Mouse (Mus musculus) megakaryocyte, embryonic 14.5 days (primary cell): ENCODE measurements around the gene Hdac1. TPM values are rescaled to one million over a fixed set of nuclear protein-coding genes. Genes with fewer than 3 reads are reported as not detected.

Experiments
- H3K27me3 ChIP-seq: replicated peaks from 2 replicates; pipeline ENCODE3; 2012; ENCODE audit warnings: inconsistent platforms
- H3K36me3 ChIP-seq: replicated peaks from 2 replicates; pipeline ENCODE3; 2012; ENCODE audit warnings: low read length, inconsistent platforms, mixed read lengths
- H3K4me1 ChIP-seq: 2 replicates; pipeline ENCODE4 v1.6.1; 2012; ENCODE audit warnings: inconsistent platforms
- H3K4me3 ChIP-seq: replicated peaks from 2 replicates; pipeline ENCODE3; 2012; ENCODE audit warnings: moderate library complexity, mild to moderate bottlenecking, inconsistent platforms
- H3K9me3 ChIP-seq: 2 replicates; pipeline ENCODE4 v1.6.1; 2012; ENCODE audit warnings: inconsistent platforms
- FLI1 ChIP-seq: IDR thresholded peaks from 2 replicates; pipeline ENCODE4 v1.6.1; 2012; ENCODE audit warnings: low read length, inconsistent platforms, mixed read lengths
- GATA1 ChIP-seq: IDR thresholded peaks from 3 replicates; pipeline ENCODE4 v1.6.1; 2012; ENCODE audit warnings: mixed read lengths, low read length, inconsistent platforms, borderline replicate concordance
- polyA plus RNA-seq: library from polyadenylated mRNA; stranded (reverse); fragments of >175 nt; gene quantifications from 2 replicates; pipeline ENCODE4 v1.2.3, GENCODE M21; 2012; ENCODE audit warnings: low replicate concordance; ENCODE audit not compliant: insufficient read depth

Gene Hdac1
- 6.0 and 38.0 TPM in 2 replicates for polyA plus RNA-seq

DNA sequence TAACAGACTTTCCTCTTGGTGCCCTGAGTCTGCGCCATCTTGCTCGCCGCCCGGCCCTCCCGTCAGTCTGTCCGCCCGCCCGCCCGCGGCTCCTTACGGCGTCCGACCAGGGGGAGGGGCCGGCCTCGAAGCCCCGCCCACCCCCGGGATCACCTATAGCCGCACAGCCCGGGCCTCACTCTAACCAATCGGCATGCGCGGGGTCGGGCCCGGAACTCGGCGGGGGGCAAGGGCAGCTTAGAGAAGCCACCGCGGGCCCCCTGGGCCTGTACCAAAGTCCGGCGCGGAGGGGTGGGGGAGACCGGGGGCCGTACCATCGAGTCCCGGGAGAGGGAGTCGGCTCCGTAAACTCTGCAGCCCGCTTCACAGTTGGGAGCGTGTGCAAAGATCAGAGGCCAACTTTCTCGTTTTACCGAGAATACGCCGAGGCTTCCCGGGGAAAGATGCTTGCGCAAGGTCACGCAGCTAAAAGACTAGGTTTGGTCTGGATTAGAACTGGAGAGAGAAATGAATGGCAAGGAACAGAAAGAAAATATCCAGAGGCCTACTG is at the start of gene Hdac1:
Gene Hdac1, minus strand, starts transcription at position 122 of the 550 bp plus-strand sequence.
- Histone ChIP-seq H3K9me3 (no peaks in the 10 kb centered on the region), H3K36me3 (peaks cover 23% of the 10 kb centered on the region), H3K27me3 (no peaks in the 10 kb centered on the region), H3K4me3 (peak within 1 kb of the TSS; percentile 98), H3K4me1 (peaks cover 38% of the 10 kb centered on the region)
- TF ChIP-seq FLI1 (no peak), GATA1 (no peak)

DNA sequence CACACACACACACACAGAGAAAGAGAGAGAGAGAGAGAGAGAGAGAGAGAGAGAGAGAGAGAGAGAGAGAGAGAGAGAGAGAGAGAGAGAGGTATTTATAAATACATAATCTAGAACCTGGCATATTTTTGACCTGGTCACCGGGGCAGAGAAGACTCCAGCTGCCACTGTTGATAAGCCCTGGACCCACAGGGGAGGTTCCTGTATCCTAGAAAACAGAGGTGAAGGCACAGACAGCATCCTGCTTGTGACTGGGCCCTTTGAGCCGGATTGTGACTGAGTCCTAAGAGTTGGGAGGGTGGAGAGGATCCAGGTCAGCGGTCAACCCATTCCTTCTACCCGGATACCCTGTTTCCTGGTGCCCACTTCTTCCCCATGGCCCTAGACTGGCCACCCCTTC is 46.4 kb upstream of the Hdac1 start:
- Histone ChIP-seq H3K4me3 (no peak overlapping the region), H3K4me1 (peaks cover 24% of the 10 kb centered on the region), H3K27me3 (no peaks in the 10 kb centered on the region), H3K36me3 (peaks cover 41% of the 10 kb centered on the region), H3K9me3 (no peaks in the 10 kb centered on the region)
- no peak for TF ChIP-seq FLI1
- no peak for TF ChIP-seq GATA1

GRCm38 (mm10) chr4:129586943-129587342 is 44.4 kb upstream of the Hdac1 start:
- Histone ChIP-seq H3K27me3 (no peaks in the 10 kb centered on the region), H3K9me3 (no peaks in the 10 kb centered on the region), H3K4me1 (peaks cover 22% of the 10 kb centered on the region), H3K36me3 (peaks cover 21% of the 10 kb centered on the region), H3K4me3 (no peak overlapping the region)
- no peak for TF ChIP-seq GATA1
- no peak for TF ChIP-seq FLI1

- Histone ChIP-seq H3K9me3 (no peaks in the 10 kb centered on the region), H3K36me3 (peaks cover 10% of the 10 kb centered on the region), H3K4me1 (peaks cover 15% of the 10 kb centered on the region), H3K4me3 (no peak overlapping the region), H3K27me3 (no peaks in the 10 kb centered on the region)
- TF ChIP-seq FLI1: no peak
- no peak for TF ChIP-seq GATA1
Observed at GRCm38 (mm10) chr4:129585773-129586172, 43.3 kb upstream of the Hdac1 start.

DNA sequence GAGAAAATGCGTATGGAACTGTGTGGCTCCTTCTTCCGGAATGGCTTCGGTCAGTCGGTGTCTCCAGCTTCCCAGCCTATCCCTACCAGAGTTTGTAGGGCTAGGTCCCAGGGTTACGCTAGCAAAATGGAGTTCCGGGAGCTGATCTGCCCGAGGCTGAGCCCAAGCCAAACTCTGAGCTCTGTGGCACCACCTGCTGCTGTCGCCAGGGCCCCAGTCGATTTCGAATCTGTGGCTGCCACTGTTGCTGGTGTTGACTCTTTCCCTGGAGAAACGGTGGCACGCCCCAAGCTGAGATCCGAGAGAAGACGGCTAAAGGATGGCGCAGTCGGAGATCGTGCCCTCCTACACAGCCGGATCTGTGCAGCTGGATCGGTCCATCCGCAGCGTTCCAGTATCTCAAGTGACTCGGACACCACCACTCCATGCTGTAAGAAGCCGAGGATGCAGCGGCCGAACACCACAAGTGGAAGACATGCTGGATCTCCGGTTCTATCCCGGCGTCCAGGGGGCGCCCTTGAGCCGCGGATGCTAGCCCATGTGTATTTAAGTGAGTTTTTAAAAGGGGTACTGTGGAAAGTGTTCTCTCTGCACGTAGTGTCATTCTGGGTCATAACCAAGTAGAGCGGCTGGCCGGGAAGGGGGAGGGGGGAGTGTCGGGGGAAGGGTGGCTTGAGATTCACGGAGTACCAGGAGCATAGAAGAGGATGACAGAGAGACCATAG is 42.5 kb upstream of the Hdac1 start:
- no peaks in the 10 kb centered on the region for H3K9me3 ChIP-seq
- TF ChIP-seq FLI1 (no peak), GATA1 (no peak)
- H3K4me3 ChIP-seq: peak overlapping the region; percentile 90

DNA sequence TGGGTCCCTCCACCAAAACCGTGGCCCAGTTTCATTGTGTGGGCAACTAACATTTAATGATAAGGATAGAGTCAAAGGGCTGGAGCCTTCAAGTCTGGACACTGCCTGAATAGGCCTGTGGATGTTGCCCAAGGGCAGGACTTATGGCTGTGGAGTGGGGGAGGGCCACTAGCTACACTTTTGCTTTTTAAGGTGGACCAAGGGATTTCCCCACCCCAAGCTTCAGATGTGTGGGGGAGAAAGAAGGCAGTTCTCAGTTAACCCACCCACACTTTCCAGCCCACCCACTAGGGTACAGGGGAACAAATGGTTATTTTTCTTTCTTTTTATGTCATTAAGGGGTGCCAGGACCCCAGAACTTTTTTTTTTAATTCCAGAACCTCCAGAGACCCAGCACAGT is 41.9 kb upstream of the Hdac1 start:
- TF ChIP-seq GATA1 (no peak), FLI1 (no peak)
- Histone ChIP-seq H3K9me3 (no peaks in the 10 kb centered on the region), H3K4me3 (no peak overlapping the region), H3K27me3 (no peaks in the 10 kb centered on the region), H3K4me1 (peaks cover 21% of the 10 kb centered on the region), H3K36me3 (no peaks in the 10 kb centered on the region)

More for the DNA sequence above, 42.5 kb upstream of the Hdac1 start:
- peaks cover 20% of the 10 kb centered on the region for H3K4me1 ChIP-seq
- peaks cover 2% of the 10 kb centered on the region for H3K36me3 ChIP-seq
- no peaks in the 10 kb centered on the region for H3K27me3 ChIP-seq

DNA sequence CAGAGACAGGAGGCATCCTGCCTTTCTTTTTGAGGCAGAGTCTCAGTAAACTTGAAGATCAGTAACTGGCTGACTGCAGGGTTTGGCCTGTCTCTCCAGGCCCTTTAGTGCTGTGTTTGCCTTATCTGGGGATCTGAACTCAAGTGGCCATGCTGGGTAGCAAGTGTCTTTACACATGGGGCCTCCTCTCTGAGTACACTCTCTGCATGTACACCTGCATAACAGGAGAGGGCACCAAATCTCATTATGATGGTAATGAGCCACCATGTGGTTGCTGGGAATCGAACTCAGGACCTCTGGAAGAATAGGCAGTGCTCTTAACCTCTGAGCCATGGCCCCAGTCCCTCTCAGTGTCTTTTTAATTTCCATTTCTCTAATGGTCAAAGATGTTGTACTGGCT is 39.7 kb upstream of the Hdac1 start:
- TF ChIP-seq GATA1 (no peak), FLI1 (no peak)
- H3K27me3 ChIP-seq: peaks cover 5% of the 10 kb centered on the region
- H3K36me3 ChIP-seq: no peaks in the 10 kb centered on the region
- peaks cover 26% of the 10 kb centered on the region for H3K4me1 ChIP-seq
- H3K9me3 ChIP-seq: no peaks in the 10 kb centered on the region
- H3K4me3 ChIP-seq: no peak overlapping the region

GRCm38 (mm10) chr4:129580347-129580746 is 37.8 kb upstream of the Hdac1 start:
- H3K36me3 ChIP-seq: no peaks in the 10 kb centered on the region
- H3K27me3 ChIP-seq: peaks cover 5% of the 10 kb centered on the region
- H3K4me1 ChIP-seq: peaks cover 40% of the 10 kb centered on the region
- TF ChIP-seq FLI1: no peak
- no peak for TF ChIP-seq GATA1
- no peaks in the 10 kb centered on the region for H3K9me3 ChIP-seq
- no peak overlapping the region for H3K4me3 ChIP-seq

- Histone ChIP-seq H3K9me3 (no peaks in the 10 kb centered on the region), H3K4me1 (peaks cover 48% of the 10 kb centered on the region), H3K4me3 (no peak within 1 kb of the TSS), H3K36me3 (no peaks in the 10 kb centered on the region), H3K27me3 (peaks cover 8% of the 10 kb centered on the region)
- TF ChIP-seq GATA1 (no peak), FLI1 (no peak)
Observed at GRCm38 (mm10) chr4:129578466-129578865, 36.0 kb upstream of the Hdac1 start, which contains the start of gene Fam167b. Gene Fam167b, minus strand, starts transcription at chr4:129578549.

DNA sequence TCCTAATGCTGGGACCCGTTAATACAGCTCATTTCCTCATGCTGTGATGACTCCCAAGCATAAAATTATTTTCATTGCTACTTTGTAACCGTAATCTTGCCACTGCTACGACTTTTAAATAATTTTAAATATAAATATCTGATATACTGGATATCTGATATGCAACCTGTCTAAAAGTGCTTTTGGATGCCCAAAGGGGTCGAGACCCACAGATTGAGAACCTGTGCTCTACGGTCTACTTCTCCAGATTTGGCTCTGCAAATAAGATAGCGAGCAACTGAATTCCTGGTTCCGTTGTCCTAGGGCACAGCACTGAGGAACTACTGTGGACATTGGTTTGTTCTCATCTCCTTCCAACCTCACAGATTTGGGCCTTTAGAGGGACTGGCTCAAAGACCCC is 35.2 kb upstream of the Hdac1 start:
- Histone ChIP-seq H3K4me3 (no peak overlapping the region), H3K4me1 (peaks cover 56% of the 10 kb centered on the region), H3K9me3 (no peaks in the 10 kb centered on the region), H3K27me3 (peaks cover 15% of the 10 kb centered on the region), H3K36me3 (no peaks in the 10 kb centered on the region)
- TF ChIP-seq GATA1 (no peak), FLI1 (no peak)
